Mouse (Mus musculus) G1E (cell line): Measurements from ENCODE around the gene Foxn3. TPM values are rescaled to one million over a fixed set of nuclear protein-coding genes. Genes with fewer than 3 reads are reported as not detected.

Experiments
- ATAC-seq: 2 replicates; pipeline ENCODE4 v1.8.0; 2016; ENCODE audit warnings: mild to moderate bottlenecking; ENCODE audit not compliant: insufficient number of reproducible peaks, poor library complexity, low FRiP score, severe bottlenecking; ENCODE audit errors: extremely low read depth
- DNase-seq: peaks from one replicate; pipeline ENCODE4 v3.0.0; 2012; ENCODE audit warnings: low spot score
- H3K27me3 ChIP-seq: 2 replicates; pipeline ENCODE4 v1.6.1; 2012; ENCODE audit warnings: mild to moderate bottlenecking, low read length, inconsistent platforms; ENCODE audit not compliant: insufficient read depth
- H3K36me3 ChIP-seq: replicated peaks from 2 replicates; pipeline ENCODE3; 2012; ENCODE audit warnings: mild to moderate bottlenecking, inconsistent platforms
- H3K4me1 ChIP-seq: 2 replicates; pipeline ENCODE4 v1.6.1; 2012; ENCODE audit warnings: low read depth, low read length, inconsistent platforms, mixed read lengths; ENCODE audit not compliant: insufficient read depth
- H3K4me3 ChIP-seq: 2 replicates; pipeline ENCODE4 v1.5.1; 2012; ENCODE audit warnings: low read depth, mild to moderate bottlenecking, inconsistent platforms, low read length, moderate library complexity, mixed read lengths
- H3K9me3 ChIP-seq: replicated peaks from 2 replicates; pipeline ENCODE4 v1.6.1; 2012; ENCODE audit warnings: inconsistent platforms
- CTCF ChIP-seq: IDR thresholded peaks from 2 replicates; pipeline ENCODE4 v1.5.1; 2012; ENCODE audit warnings: low read depth, low read length, inconsistent platforms, mixed read lengths
- GATA1 ChIP-seq: IDR thresholded peaks from 2 replicates; pipeline ENCODE4 v1.6.1; 2012; ENCODE audit warnings: borderline replicate concordance, low read length, inconsistent platforms, mixed read lengths
- GATA2 ChIP-seq: IDR thresholded peaks from 2 replicates; pipeline ENCODE4 v1.6.1; 2012; ENCODE audit warnings: low read depth, low read length, inconsistent platforms, borderline replicate concordance
- POLR2AphosphoS5 ChIP-seq: IDR thresholded peaks from 2 replicates; pipeline ENCODE4 v1.6.1; 2012; ENCODE audit warnings: low read depth, low read length, inconsistent platforms; ENCODE audit not compliant: insufficient replicate concordance
- TAL1 ChIP-seq: conservative IDR thresholded peaks from 2 replicates; pipeline ENCODE4 v1.6.1; 2012; ENCODE audit warnings: low read depth, low read length, inconsistent platforms, mixed read lengths
- polyA plus RNA-seq: library from polyadenylated mRNA; stranded (reverse); fragments of >175 nt; gene quantifications from 2 replicates; pipeline ENCODE4 v1.2.3, GENCODE M21; 2012
- total RNA-seq, 2 experiments: library from RNA; stranded (forward) in 1 of 2; stranded (reverse) in 1 of 2; fragments of 200-1000 nt in 1 of 2; fragments of >200 nt in 1 of 2; fragmentation: Nextera tagmentation in 1 of 2; gene quantifications; 2 replicates each; pipeline ENCODE4 v1.2.3; 2014 to 2017

Foxn3 gene
- total and polyA plus RNA-seq, 3 experiments = 15.1 to 111 (median 20.1) TPM

GRCm38 (mm10) chr12:99570197-99570956, 7.0 kb upstream of the Foxn3 start:
- DNase-seq = no peak
- H3K36me3 ChIP-seq = no peaks in the 10 kb centered on the region
- no peaks in the 10 kb centered on the region; the same call in 1 of the 2 replicates for H3K27me3 ChIP-seq
- no peaks in the 10 kb centered on the region for H3K4me1 ChIP-seq
- H3K9me3 ChIP-seq = peaks cover 14% of the 10 kb centered on the region
- ATAC-seq = no peak
- no peak for TF ChIP-seq CTCF
- no peak for TF ChIP-seq GATA1
- no peak for TF ChIP-seq GATA2
- no peak for TF ChIP-seq POLR2AphosphoS5
- no peak for TF ChIP-seq TAL1
- H3K4me3 ChIP-seq = no peak overlapping the region

GRCm38 (mm10) chr12:99565606-99566005, 2.2 kb upstream of the Foxn3 start:
- no peaks in the 10 kb centered on the region for H3K36me3 ChIP-seq
- H3K27me3 ChIP-seq = peaks cover 15% of the 10 kb centered on the region; the same call in 1 of the 2 replicates
- H3K4me3 ChIP-seq = no peak overlapping the region
- H3K9me3 ChIP-seq = peaks cover 13% of the 10 kb centered on the region
- DNase-seq = no peak
- TF ChIP-seq GATA2 = no peak
- TF ChIP-seq CTCF = no peak
- no peak for TF ChIP-seq TAL1
- no peak for TF ChIP-seq POLR2AphosphoS5
- no peak for TF ChIP-seq GATA1
- no peak for ATAC-seq
- H3K4me1 ChIP-seq = peaks cover 5% of the 10 kb centered on the region; the same call in 1 of the 2 replicates

- DNase-seq = no peak
- H3K4me1 ChIP-seq = peaks cover 5% of the 10 kb centered on the region; the same call in 1 of the 2 replicates
- H3K27me3 ChIP-seq = peaks cover 16% of the 10 kb centered on the region; the same call in 1 of the 2 replicates
- TF ChIP-seq CTCF (no peak), GATA2 (no peak), TAL1 (no peak), POLR2AphosphoS5 (no peak), GATA1 (no peak)
- no peaks in the 10 kb centered on the region for H3K36me3 ChIP-seq
- H3K9me3 ChIP-seq = peaks cover 12% of the 10 kb centered on the region; the same call in 1 of the 2 replicates
- ATAC-seq = no peak
- H3K4me3 ChIP-seq = no peak overlapping the region
Measured at GRCm38 (mm10) chr12:99564301-99564910, 1.0 kb upstream of the Foxn3 start.

- Histone ChIP-seq H3K27me3 (peaks cover 16% of the 10 kb centered on the region; the same call in 1 of the 2 replicates), H3K4me1 (peaks cover 5% of the 10 kb centered on the region; the same call in 1 of the 2 replicates), H3K4me3 (no peak overlapping the region), H3K36me3 (no peaks in the 10 kb centered on the region), H3K9me3 (peaks cover 12% of the 10 kb centered on the region; the same call in 1 of the 2 replicates)
- no peak for DNase-seq
- TF ChIP-seq TAL1 (no peak), GATA2 (no peak), POLR2AphosphoS5 (no peak), GATA1 (no peak), CTCF (no peak)
- no peak for ATAC-seq
Measured at GRCm38 (mm10) chr12:99562867-99563189, 554 bp downstream of the Foxn3 start.

- peak overlapping the region; percentile 25; the same call in 1 of the 2 replicates for H3K4me3 ChIP-seq
- ATAC-seq = peak; percentile 37; the same call in 1 of the 2 replicates
- DNase-seq = no peak
- H3K9me3 ChIP-seq = peaks cover 12% of the 10 kb centered on the region; the same call in 1 of the 2 replicates
- H3K27me3 ChIP-seq = peaks cover 16% of the 10 kb centered on the region; the same call in 1 of the 2 replicates
- H3K36me3 ChIP-seq = no peaks in the 10 kb centered on the region
- TF ChIP-seq POLR2AphosphoS5 = no peak
- no peak for TF ChIP-seq CTCF
- TF ChIP-seq GATA2 = no peak
- TF ChIP-seq GATA1 = no peak
- no peak for TF ChIP-seq TAL1
- H3K4me1 ChIP-seq = peaks cover 5% of the 10 kb centered on the region; the same call in 1 of the 2 replicates
Measured at GRCm38 (mm10) chr12:99562073-99562866, 1.1 kb downstream of the Foxn3 start.
